Mouse (Mus musculus): ENCODE measurements around the gene Rhoq.

- TF ChIP-seq CTCF (conservative IDR thresholded peaks at IDR 0.05; ENCODE audit: low read length) (no peak), POU5F1 (IDR thresholded peaks at IDR 0.05; ENCODE audit: borderline replicate concordance, low read length) (no peak), NANOG (IDR thresholded peaks at IDR 0.05; ENCODE audit: borderline replicate concordance, low read length) (no peak)
These were observed 18.8 kb downstream of the Rhoq start for GRCm38 (mm10) chr17:86981701-86982100.

All from E14TG2a.4 (cell line).